Mouse (Mus musculus) kidney, adult 2 months (tissue): Measurements from ENCODE around the gene Nop2.

ENCODE experiments used
- CTCF ChIP-seq: fragments of 200-500 bp; conservative IDR thresholded peaks from 2 replicates; pipeline ENCODE4 v1.5.1; 2011; ENCODE audit warnings: low read depth, mild to moderate bottlenecking, control low read depth, low read length, moderate library complexity, mixed read lengths; ENCODE audit not compliant: insufficient read depth, insufficient read length
- POLR2A ChIP-seq: fragments of 200-500 bp; IDR thresholded peaks from one replicate; pipeline ENCODE4 v1.6.1; 2011; ENCODE audit warnings: low read depth, low read length, control low read depth

DNA sequence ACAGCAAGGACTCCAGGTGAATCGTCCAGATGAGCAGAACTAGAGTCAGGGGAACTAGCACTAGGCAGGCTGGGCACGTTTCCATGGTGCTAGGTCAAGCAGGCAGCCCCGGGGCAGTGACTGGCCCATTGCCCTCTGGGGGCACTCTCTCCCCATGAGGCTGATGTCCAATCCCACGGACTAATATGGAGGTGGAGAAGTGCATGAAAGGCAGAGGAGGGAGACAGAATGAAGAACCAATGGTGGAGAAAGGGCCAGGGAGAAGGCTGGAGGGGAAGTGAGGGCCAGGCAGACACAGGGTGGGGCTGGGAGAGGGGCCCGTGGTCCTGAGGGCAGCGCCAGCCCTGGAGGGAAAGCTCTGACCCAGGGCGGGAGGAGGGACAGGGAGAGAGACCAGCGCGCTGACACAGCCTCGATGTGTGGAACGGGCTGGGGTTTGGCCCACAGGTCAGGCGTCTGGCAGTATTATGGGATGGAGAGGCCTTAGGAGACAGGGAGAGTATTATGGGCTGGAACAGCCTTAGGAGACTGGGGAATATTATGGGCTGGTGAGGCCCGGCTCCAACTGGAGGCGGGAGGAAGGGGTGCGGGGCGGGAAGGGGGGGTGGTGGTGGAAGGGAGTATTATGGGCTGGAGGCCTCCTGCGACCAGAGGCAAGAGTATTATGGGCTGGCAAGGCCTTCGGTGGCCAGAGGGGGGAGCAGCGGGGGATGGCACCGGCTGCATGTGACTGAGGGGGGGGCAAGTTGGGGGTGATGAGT lies 43.0 kb upstream of the Nop2 start:
- TF ChIP-seq CTCF (no peak), POLR2A (peak; percentile 13)
